Mouse (Mus musculus) adrenal gland, postnatal 25 days (tissue): ENCODE results near the gene Olfr564. TPM values are rescaled to one million over a fixed set of nuclear protein-coding genes. Genes with fewer than 3 reads are reported as not detected.

Source experiments
- DNase-seq: peaks from one replicate; pipeline ENCODE4 v3.0.0; 2021; ENCODE audit warnings: mixed read lengths
- long read RNA-seq: library from polyadenylated mRNA; stranded (forward); transcript quantifications from one replicate; pipeline ENCODE4 v2.0.0, GENCODE M21; 2021
- total RNA-seq: library from RNA; stranded (reverse); gene quantifications from 2 replicates; pipeline ENCODE4 v1.2.3, GENCODE M21; 2021

The Olfr564 gene
- total RNA-seq = not detected in 2 replicates
- long read RNA-seq = 0 reads

DNA sequence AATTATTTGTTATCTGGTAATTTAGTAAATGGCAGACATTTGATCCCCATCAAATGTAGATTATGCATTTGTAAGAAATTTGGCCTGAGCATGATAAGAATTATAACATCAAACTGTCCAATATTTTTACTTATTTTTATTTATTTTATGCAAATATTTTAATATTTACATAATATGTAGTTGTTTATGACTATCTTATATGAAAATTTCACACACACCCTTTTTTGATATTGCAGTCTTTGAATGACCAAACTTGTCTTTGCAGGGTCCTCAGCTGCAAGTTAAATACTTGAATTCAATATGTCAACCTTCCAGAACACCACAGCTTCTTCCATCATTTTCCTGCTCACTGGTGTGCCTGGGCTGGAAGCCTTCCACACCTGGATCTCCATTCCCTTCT is at the start of gene Olfr564:
Olfr564 (plus strand) TSS at position 301 of the 400 bp plus-strand sequence.
- no peak for DNase-seq

DNA sequence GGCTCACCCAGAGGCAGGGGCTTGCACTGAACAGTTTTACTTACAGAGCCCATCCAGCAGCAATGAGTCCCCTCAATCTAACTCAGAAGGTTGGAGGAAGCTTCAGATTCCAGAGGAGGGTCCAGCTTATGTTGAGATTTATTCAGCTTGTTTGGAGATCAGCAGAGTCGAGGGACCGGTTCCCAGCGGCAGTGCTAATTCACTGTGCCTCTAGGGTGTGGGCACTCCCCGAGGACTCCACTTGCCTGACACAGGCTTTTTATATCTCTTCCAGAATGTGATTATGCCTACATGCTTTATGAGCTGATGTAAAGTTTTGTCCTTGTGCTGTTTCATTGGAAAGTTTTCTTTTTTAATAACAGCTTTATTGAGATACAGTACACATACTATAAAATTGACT is 44.0 kb upstream of the Olfr564 start, which contains the start of the genes Olfr560 and Olfr78:
Olfr560 (minus strand) TSS at position 101 of the 400 bp plus-strand sequence.
Olfr78 (minus strand) TSS at position 206 of the 400 bp plus-strand sequence.
- no peak for DNase-seq

DNA sequence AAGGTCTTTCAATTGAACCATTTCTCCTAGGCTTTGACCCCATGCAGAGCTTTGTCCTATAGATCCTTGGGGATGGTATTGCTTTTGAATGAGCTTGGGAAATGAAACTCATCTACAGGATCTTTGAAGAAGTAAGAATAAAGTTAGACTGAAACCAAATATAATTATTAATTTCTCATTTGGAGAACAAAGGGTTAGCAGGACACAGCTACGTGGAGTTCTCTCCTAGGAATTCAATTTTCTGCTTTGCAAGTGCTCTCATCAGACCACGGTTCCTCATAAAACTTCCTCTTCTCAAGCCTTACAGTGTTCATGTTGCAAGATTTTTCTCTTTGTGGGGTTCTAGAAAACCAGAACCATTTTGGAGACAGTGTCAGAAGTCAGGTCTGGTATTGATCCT is 32.4 kb upstream of the Olfr564 start, which contains the start of gene Olfr561:
Olfr561 (plus strand) TSS at position 301 of the 400 bp plus-strand sequence.
- no peak for DNase-seq

Other genes starting within 250 kb of the Olfr564 start
- gene Trim21, start 238.0 kb upstream of the Olfr564 start, total RNA-seq = 11.6 and 17.7 TPM in 2 replicates
- gene Olfr550, start 232.0 kb upstream of the Olfr564 start, total RNA-seq = not detected in 2 replicates
- not detected in 2 replicates for gene Olfr551, start 211.6 kb upstream of the Olfr564 start, total RNA-seq
- gene Olfr552, start 205.7 kb upstream of the Olfr564 start, total RNA-seq = 0.19 TPM in 1 of 2 replicates, not detected in the other
- gene Olfr553, start 185.3 kb upstream of the Olfr564 start, total RNA-seq = not detected in 2 replicates
- not detected in 2 replicates for gene Olfr554, start 165.0 kb upstream of the Olfr564 start, total RNA-seq
- not detected in 2 replicates for gene Olfr555, start 144.7 kb upstream of the Olfr564 start, total RNA-seq
- gene Olfr556, start 138.6 kb upstream of the Olfr564 start, total RNA-seq = not detected in 2 replicates
- gene Trim68, start 116.2 kb upstream of the Olfr564 start, total RNA-seq = 13.9 and 17.4 TPM in 2 replicates
- gene Olfr557, start 107.6 kb upstream of the Olfr564 start, total RNA-seq = not detected in 2 replicates
- gene Olfr558, start 101.3 kb upstream of the Olfr564 start, total RNA-seq = 0.36 and 0.38 TPM in 2 replicates
- not detected in 2 replicates for gene Olfr33, start 84.4 kb upstream of the Olfr564 start, total RNA-seq
- not detected in 2 replicates for gene Olfr559, start 76.0 kb upstream of the Olfr564 start, total RNA-seq
- not detected in 2 replicates for gene Olfr560, start 44.1 kb upstream of the Olfr564 start, total RNA-seq
- 0.24 and 0.43 TPM in 2 replicates for gene Olfr78, start 44.0 kb upstream of the Olfr564 start, total RNA-seq
- not detected in 2 replicates for gene Olfr561, start 32.3 kb upstream of the Olfr564 start, total RNA-seq
- not detected in 2 replicates for gene Olfr566, start 55.3 kb downstream of the Olfr564 start, total RNA-seq
- not detected in 2 replicates for gene Olfr568, start 73.6 kb downstream of the Olfr564 start, total RNA-seq
- not detected in 2 replicates for gene Olfr569, start 87.4 kb downstream of the Olfr564 start, total RNA-seq
- gene Olfr570, start 91.1 kb downstream of the Olfr564 start, total RNA-seq = not detected in 2 replicates
- gene Olfr571, start 114.1 kb downstream of the Olfr564 start, total RNA-seq = not detected in 2 replicates
- not detected in 2 replicates for gene Olfr572, start 120.9 kb downstream of the Olfr564 start, total RNA-seq
- not detected in 2 replicates for gene Olfr573-ps1, start 139.1 kb downstream of the Olfr564 start, total RNA-seq
- not detected in 2 replicates for gene Olfr574, start 145.0 kb downstream of the Olfr564 start, total RNA-seq
- not detected in 2 replicates for gene Olfr575, start 155.3 kb downstream of the Olfr564 start, total RNA-seq
- not detected in 2 replicates for gene Olfr576, start 159.2 kb downstream of the Olfr564 start, total RNA-seq
- not detected in 2 replicates for gene Olfr577, start 172.5 kb downstream of the Olfr564 start, total RNA-seq
- gene Olfr578, start 185.8 kb downstream of the Olfr564 start, total RNA-seq = not detected in 2 replicates
- gene Olfr582, start 234.5 kb downstream of the Olfr564 start, total RNA-seq = not detected in 2 replicates
- gene Olfr583, start 247.8 kb downstream of the Olfr564 start, total RNA-seq = not detected in 2 replicates